Mouse (Mus musculus) retina, postnatal 7 days (tissue): Measurements from ENCODE around the gene Gale.

Experiments
- DNase-seq: peaks from one replicate; pipeline ENCODE4 v3.0.0-alpha.2; 2012; ENCODE audit warnings: low read depth, low spot score

Gale gene

GRCm38 (mm10) chr4:135943389-135943788 lies 20.1 kb upstream of the Gale start:
- DNase-seq, result no peak

GRCm38 (mm10) chr4:135945706-135946105 lies 17.8 kb upstream of the Gale start:
- no peak for DNase-seq

DNA sequence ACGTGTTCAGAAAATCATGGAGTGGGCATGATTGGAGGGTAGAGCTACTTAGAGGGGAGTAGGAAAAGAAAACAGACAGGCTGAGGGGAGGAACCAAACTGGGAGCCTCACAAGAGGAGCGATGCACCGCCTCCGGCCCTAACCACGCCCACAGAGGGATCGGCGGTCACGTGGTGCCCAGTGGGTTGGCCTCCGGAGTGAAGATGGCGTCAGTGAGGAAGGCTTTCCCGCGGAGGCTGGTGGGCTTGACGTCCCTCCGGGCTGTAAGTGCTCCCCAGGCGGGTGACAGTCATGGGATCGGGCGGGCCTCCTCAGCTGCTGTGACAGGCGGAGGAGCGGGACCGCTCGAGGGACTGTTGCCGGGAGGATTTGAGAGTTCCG lies 17.3 kb upstream of the Gale start, which contains the start of gene Hmgcl:
TSS of gene Hmgcl (plus strand) at position 171 of the 381 bp plus-strand sequence.
- DNase-seq, result peak; percentile 84

- no peak for DNase-seq
Observed at GRCm38 (mm10) chr4:135946659-135947301, 16.7 kb upstream of the Gale start.

- DNase-seq, result no peak
Observed at GRCm38 (mm10) chr4:135948142-135948541, 15.4 kb upstream of the Gale start.

GRCm38 (mm10) chr4:135949475-135949874 lies 14.1 kb upstream of the Gale start:
- no peak for DNase-seq

- no peak for DNase-seq
Observed at GRCm38 (mm10) chr4:135949911-135950310, 13.6 kb upstream of the Gale start.

DNA sequence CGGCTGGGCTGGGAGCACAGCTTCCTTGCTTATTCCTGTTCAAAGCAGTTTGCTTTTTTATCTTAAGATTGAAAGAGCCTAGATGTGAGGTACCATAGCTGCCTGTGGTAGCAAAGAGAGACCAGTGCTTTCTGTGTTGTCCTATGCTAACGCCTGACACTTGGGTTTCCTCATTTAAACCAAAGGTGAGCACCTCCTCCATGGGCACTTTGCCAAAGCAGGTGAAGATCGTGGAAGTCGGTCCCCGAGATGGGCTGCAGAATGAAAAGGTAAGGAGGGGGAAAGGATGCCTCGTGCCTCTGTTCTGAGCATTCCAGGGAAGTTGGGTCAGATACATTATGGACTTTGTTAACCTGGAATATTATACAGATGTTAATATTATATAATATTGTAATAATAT lies 13.2 kb upstream of the Gale start:
- no peak for DNase-seq

DNA sequence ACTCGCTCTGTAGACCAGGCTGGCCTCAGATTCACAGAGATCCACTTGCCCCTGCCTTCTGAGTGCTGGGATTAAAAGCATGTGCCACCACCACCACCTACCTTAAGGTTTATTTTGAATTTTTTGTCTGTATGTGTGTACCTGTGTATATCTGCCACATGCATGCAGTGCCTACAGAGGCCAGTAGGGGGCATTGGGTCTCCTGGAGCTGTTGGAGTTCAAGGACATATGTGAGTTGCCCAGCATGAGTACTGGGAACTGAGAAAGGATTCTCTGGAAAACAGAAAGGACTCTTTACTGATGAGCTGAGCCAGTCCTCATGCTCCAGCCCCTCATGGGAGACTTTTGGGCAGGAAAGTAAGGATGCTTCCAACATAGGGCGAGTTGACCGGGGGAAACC lies 12.0 kb upstream of the Gale start:
- no peak for DNase-seq

- no peak for DNase-seq
Observed at GRCm38 (mm10) chr4:135953179-135953578, 10.3 kb upstream of the Gale start.

DNA sequence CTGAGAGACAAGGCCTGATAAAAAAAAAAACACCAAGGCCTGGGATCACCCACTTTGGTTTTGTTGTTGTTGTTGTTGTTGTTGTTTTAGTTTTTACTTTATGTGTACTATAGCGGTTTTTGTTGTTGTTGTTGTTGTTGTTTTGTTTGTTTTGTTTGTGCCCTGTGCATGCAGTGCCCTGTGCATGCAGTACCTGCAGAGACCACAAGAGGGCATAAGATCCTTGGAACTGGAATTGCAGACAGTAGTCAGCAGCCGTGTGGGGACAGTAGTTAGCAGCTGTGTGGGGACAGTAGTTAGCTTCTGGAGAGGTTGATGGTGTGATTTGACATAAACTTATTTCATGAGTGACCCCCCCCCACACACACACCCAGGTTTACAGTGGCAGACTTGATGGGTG lies 9.3 kb upstream of the Gale start:
- DNase-seq, result peak; percentile 65

GRCm38 (mm10) chr4:135955886-135956285 lies 7.6 kb upstream of the Gale start:
- DNase-seq, result no peak

DNA sequence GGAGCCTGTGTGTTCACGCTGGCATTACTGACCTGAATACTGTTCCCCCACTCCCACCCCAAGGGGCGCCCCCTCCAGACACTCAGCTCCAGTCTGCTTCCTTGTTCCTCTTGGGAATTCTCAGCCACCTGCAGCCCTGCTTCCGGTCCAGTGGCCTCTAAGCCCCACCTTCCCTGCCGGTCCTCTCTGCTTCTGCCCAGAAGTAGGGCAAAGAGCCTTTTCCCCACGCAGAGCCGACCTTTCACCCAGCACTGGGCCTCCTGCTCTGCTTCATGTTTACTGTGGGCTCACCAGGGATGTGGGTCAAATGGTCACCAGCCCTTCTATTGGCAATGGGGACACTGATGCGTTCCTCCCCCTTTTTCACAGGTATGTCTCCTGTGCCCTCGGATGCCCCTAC lies 5.2 kb upstream of the Gale start:
- no peak for DNase-seq

GRCm38 (mm10) chr4:135960717-135961116 lies 2.8 kb upstream of the Gale start:
- peak; percentile 82 for DNase-seq

GRCm38 (mm10) chr4:135961709-135962108 lies 1.8 kb upstream of the Gale start:
- DNase-seq, result no peak

DNA sequence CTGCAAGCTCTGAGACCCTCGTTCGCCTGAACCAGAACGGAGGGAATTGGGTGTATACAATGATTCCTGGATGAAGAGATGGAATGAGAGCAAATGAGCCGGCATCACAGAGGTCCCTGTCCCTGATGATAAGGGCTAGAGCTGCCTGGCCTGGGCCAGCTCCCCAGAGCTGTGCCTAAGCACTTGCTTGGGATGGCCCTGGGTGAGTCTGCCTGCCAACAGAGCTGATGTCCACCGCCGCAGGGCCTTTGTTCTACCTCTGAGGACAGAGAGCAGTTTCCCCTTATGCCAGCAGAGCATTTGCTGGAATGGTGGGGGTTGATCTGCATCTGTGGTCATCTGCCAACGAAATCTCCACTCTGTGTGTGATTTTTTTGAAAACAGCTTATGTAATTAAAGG lies 1.3 kb upstream of the Gale start:
- no peak for DNase-seq

DNA sequence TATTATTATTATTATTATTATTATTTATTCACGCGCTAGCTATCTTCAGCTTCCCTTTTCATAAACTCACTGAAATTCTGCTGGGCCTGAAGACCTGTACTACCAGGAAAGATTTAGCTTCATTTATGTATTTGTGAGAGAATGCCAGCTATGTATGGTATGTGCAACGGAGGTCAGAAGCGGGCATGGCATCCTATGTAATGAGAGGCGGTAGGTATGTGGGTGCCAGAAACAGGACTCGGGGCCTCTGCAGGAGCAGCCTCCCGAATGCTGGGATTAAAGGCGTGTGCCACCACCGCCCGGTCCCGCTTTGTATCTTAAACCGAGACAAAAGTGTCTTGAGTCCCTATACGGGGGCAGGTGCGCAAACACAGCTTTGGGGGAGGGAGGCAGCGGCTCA lies 581 bp upstream of the Gale start:
- no peak for DNase-seq

GRCm38 (mm10) chr4:135964426-135964825 lies 899 bp downstream of the Gale start:
- no peak for DNase-seq

DNA sequence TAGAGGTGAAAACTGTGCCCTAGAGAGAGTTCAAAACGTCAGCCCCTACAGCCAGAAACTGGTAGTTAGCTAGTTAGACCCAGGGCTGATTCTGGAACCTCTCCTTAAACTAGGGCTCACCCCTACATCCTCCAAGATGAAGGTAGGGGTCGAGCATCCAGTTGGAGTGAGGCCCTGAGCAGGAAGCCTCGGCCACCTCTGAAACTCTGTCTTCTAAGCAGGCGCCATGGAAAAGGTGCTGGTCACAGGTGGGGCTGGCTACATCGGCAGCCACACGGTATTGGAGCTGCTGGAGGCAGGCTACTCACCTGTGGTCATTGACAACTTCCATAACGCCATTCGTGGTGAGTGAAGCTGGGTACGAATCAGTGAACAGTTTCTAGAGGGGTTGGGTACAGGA lies 1.6 kb downstream of the Gale start:
- DNase-seq, result no peak

GRCm38 (mm10) chr4:135966283-135966682 lies 2.8 kb downstream of the Gale start:
- no peak for DNase-seq

- DNase-seq, result no peak
Observed at GRCm38 (mm10) chr4:135967086-135967760, 3.7 kb downstream of the Gale start.

DNA sequence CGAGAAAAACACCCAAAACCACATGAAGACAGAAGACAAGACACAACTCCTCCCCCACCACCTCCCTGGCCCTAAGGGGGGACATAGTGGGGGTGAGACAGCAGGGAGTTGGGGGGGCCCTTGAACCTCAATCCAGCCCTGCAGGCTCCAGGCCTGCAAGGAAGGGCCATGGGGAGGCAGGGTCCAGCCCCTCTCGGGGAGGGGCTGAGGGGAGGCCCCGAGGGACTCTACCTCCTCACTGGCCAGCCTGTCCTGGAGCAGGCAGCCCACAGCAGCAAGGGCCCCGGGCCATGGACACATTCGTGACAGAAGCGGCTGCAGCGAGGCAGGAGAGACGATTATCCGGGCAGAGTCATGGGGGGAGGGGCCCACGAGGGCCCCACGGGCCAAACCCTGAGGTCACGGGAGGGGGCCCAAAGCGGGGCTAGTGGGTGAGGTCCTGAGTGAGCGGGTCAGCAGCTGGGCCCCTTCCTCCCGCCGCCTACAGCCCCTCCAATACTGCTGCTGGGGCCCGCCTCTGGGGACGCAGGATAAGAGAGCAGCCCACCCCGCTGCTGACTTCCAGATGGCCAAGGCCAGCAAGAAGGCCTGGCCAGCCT lies 4.8 kb downstream of the Gale start:
- no peak for DNase-seq

- no peak for DNase-seq
Observed at GRCm38 (mm10) chr4:135969070-135969750, 5.7 kb downstream of the Gale start.
